Mouse (Mus musculus): ENCODE measurements at regions not wholly inside any gene's neighbourhood (a gene's known extent, or its start where the extent isn't known, plus 50 kb on each side); places are given as distances from the start of the nearest gene placed in this dataset.
A peak's percentile ranks its signal among the peaks of the same experiment; 100 is the strongest.

GRCm38 (mm10) chr1:51671287-51671686, 193.1 kb upstream of the Nabp1 start:
- TF ChIP-seq CTCF (IDR thresholded peaks at IDR 0.05; ENCODE audit: control insufficient read depth, insufficient read depth, insufficient read length), result peak; percentile 25
- TF ChIP-seq CEBPB (IDR thresholded peaks at IDR 0.05; ENCODE audit: low read depth), result no peak
- TF ChIP-seq USF1 (IDR thresholded peaks at IDR 0.05; ENCODE audit: low read depth), result no peak
- TF ChIP-seq MAX (IDR thresholded peaks at IDR 0.05), result no peak
- no peak for TF ChIP-seq MYOD1 (IDR thresholded peaks at IDR 0.05; ENCODE audit: control insufficient read depth, insufficient read length, low read depth)
